Comparison of ENCODE assay signal across 8 mouse cellular contexts in genomic region chr10:72655017-72655509, GRCm38 (mm10). TPM values are rescaled to one million over a fixed set of nuclear protein-coding genes. Genes with fewer than 3 reads are reported as not detected.
DNase-seq lines count a peak whose midpoint lies in the region; ATAC-seq lines count a peak whose summit lies in the region.

No protein-coding gene starts in this region.

- peak; percentile 23 for DNase-seq in kidney, adult 9 months
- DNase-seq in kidney, postnatal 14 days: no peak
- DNase-seq in adrenal gland, postnatal 36 days: peak; percentile 12 to 14
- peak; percentile 36 for DNase-seq in fat pad, adult 2 months (ENCODE audit: extremely low read depth, low read depth, low spot score)
- DNase-seq in testis, postnatal 14 days (ENCODE audit: low spot score): peak; percentile 14

- H3K9ac ChIP-seq in hindbrain, embryonic 15.5 days: peak overlapping the region; percentile 74
- H3K9ac ChIP-seq in limb, embryonic 13.5 days: peak overlapping the region; percentile 85
- peak overlapping the region; percentile 79 for H3K9ac ChIP-seq in midbrain, embryonic 15.5 days

- H3K4me2 ChIP-seq in hindbrain, embryonic 15.5 days: peak overlapping the region; percentile 66
- H3K4me2 ChIP-seq in limb, embryonic 13.5 days (replicated peaks): peak overlapping the region; percentile 81
- peak overlapping the region; percentile 78 for H3K4me2 ChIP-seq in midbrain, embryonic 15.5 days

- H3K27ac ChIP-seq in hindbrain, embryonic 15.5 days (replicated peaks): peak overlapping the region; percentile 93
- H3K27ac ChIP-seq in limb, embryonic 13.5 days: peak overlapping the region; percentile 89
- H3K27ac ChIP-seq in midbrain, embryonic 15.5 days: peak overlapping the region; percentile 95

- peaks cover 35% of the 10 kb centered on the region for H3K36me3 ChIP-seq in hindbrain, embryonic 15.5 days
- H3K36me3 ChIP-seq in limb, embryonic 13.5 days: peaks cover 37% of the 10 kb centered on the region
- H3K36me3 ChIP-seq in midbrain, embryonic 15.5 days (replicated peaks): peaks cover 24% of the 10 kb centered on the region

- ATAC-seq in hindbrain, embryonic 15.5 days (ENCODE audit: low FRiP score, low read depth): peak; percentile 79
- peak; percentile 67 for ATAC-seq in limb, embryonic 13.5 days (ENCODE audit: low FRiP score, low read depth)
- ATAC-seq in midbrain, embryonic 15.5 days (replicated peaks): peak; percentile 89

- peaks cover 34% of the 10 kb centered on the region for H3K4me1 ChIP-seq in hindbrain, embryonic 15.5 days (replicated peaks)
- H3K4me1 ChIP-seq in limb, embryonic 13.5 days: peaks cover 16% of the 10 kb centered on the region
- peaks cover 32% of the 10 kb centered on the region for H3K4me1 ChIP-seq in midbrain, embryonic 15.5 days

- no peaks in the 10 kb centered on the region for H3K9me3 ChIP-seq in hindbrain, embryonic 15.5 days
- H3K9me3 ChIP-seq in limb, embryonic 13.5 days: 0 out of 2 replicates have a peak, but pooled peaks cover 2% of the 10 kb centered on the region
- no peaks in the 10 kb centered on the region for H3K9me3 ChIP-seq in midbrain, embryonic 15.5 days

- peak overlapping the region; percentile 59 for H3K4me3 ChIP-seq in hindbrain, embryonic 15.5 days
- H3K4me3 ChIP-seq in limb, embryonic 13.5 days: peak overlapping the region; percentile 80
- H3K4me3 ChIP-seq in midbrain, embryonic 15.5 days: peak overlapping the region; percentile 77

- H3K27me3 ChIP-seq in hindbrain, embryonic 15.5 days: no peaks in the 10 kb centered on the region
- no peaks in the 10 kb centered on the region for H3K27me3 ChIP-seq in limb, embryonic 13.5 days
- H3K27me3 ChIP-seq in midbrain, embryonic 15.5 days (replicated peaks): no peaks in the 10 kb centered on the region

- WGBS in hindbrain, embryonic 15.5 days: under 1% methylated on average over 15 of the region's 15 CpGs
- WGBS in limb, embryonic 13.5 days: under 1% methylated on average over 15 of the region's 15 CpGs
- 2% methylated on average over 15 of the region's 15 CpGs for WGBS in midbrain, embryonic 15.5 days

RNA-seq across cellular contexts. Expression of gene Zwint, which starts 0.4 kb away (rescaled TPM):
- 100 to 1,000 TPM; 126 to 154 TPM for total RNA-seq in adrenal gland, postnatal 36 days (2021)
- polyA plus RNA-seq in hindbrain, embryonic 15.5 days (2015; fragmentation: Nextera tagmentation; extraction: Ambion mirVana): 854 and 857 TPM in 2 replicates
- 261 TPM in 2 replicates for polyA plus RNA-seq in limb, embryonic 13.5 days (2015; fragmentation: Nextera tagmentation; extraction: Ambion mirVana)
- 836 and 838 TPM in 2 replicates for polyA plus RNA-seq in midbrain, embryonic 15.5 days (2015; fragmentation: Nextera tagmentation; extraction: Ambion mirVana)
